Mouse (Mus musculus) adipocyte (in vitro differentiated cells): ENCODE results near the gene Gtf2e1.

Experiments
- DNase-seq: peaks from one replicate; pipeline ENCODE4 v3.0.0-alpha.2; 2016; ENCODE audit warnings: low spot score

Gtf2e1 gene

DNA sequence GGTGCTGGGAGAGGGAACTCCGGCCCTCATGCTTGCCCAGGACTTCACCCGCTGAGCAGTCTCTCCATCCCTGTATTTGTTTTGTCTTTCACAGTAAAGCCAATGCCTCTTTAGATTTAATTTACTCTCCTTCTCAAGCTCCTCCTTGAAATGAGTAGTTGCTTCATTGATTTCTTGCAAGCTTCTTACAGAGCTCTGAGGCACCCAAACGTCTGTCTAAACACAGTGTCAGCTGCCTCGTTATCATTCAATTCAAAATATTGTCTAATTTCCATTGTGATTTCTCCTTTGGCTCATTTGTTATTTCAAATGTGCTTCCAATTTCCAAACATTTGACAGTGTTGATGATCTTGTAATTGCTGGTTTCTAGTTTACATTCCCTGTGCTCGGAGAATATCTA is 6.7 kb upstream of the Gtf2e1 start:
- DNase-seq: no peak

GRCm38 (mm10) chr16:37540776-37541175 is 1.2 kb upstream of the Gtf2e1 start:
- DNase-seq: no peak

DNA sequence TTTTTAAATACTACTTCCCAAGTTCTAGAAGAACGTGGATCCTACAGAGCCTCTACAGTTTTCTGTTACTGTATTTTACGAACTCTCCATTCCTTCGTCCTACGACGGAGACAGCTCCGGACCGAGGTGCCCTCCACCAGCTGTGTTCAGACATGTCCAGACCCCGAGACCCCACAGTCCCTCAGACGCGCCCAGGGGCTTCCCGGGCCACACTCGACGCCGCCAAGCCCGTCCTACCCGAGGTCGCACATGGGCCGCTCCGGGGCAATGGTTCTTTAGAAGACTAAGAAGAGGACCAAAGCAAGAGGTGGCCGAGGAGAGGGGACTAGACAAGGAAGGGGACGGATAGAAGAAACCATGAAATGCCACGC is 364 bp downstream of the Gtf2e1 start:
- no peak for DNase-seq

DNA sequence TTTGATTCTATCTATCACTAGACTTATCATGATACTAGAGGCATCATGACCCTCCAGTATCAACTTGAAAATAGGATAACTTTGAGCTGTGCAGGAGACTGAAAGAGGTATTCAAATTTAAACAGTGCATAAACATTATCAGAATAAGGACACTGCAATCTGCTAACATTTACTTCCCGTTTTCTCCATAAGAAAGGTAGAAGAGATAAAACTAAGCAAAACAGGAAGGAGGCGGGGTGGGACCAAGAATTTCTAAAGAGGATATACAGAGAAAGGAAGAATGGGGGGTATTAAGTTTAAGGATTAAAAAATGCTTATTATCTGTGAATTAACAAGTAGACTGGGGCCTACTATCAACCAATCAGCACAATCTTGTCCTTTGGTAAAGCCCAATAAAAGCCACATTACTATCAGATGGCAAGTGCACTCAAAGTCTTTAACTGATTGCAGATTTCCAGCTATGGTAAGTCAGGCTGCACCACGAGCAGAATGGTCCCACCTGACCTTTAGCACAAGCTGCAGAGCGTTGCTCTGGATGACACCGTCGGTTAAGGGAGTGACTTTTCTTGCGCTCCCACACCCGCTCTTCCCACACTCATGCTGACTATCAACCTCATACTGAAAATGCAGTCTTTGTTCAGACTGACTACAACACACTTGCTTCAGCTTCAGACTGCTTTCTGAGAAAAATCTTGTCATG is 6.1 kb downstream of the Gtf2e1 start:
- DNase-seq: no peak

DNA sequence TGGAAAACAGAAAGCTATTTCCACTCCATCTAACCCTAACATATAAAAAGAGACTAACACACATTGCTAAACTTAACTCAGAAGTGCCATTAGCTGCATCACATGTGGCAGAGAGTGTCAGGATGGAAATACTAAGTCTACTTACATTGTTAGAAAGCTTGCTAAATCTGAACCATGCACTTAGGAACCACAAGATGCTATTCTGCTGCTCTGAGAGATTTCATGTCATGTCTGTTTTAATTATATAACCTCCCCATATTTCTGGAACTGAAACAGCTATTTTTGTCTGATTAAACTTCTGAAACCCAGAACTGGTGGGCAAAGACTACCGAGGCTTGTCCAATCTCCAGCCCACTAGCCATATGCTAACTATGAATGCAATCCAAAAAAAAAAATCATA is 7.5 kb downstream of the Gtf2e1 start:
- no peak for DNase-seq

DNA sequence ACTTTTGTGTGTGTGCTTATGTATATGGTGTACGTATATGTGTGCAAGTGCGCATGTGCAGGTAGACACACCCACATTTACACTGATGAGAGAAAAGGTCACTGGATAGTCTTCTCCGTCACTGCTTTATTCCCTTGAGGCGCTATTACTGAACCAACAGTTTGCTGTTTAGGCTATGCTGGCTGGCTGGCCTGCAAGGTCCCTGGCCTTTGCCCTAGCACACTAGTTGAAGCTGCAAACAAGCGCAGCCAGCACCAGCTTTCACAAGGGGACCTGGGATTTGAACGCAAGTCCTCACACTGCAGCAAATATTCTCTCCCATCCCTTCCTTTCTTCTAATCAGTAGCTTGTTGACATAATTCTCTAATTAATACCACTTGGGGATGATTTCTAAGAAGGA is 9.4 kb downstream of the Gtf2e1 start:
- DNase-seq: peak; percentile 84

DNA sequence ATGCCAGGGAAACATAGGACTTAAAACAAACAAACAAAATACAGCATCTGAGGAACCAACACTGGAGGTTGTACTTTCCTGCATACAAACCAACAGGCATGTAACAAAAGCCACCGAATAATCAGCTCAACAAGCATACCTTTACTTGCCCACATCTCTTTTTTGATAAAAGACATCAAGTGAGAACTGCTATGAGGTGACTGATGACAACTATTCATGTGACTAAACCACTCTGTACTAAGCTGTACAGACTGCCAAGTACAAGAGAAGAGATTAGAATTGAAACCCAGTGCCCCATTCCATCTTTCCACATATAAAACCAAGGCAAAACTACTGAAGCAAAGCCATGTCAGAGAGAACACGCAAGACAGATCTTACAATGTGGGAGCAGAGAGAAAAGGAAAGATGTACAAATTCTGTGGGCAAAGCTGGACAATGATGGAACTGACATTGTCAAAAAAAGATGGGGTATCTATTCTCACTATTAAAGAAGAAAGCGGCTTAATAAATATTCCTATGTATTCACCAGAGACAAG is 12.8 kb downstream of the Gtf2e1 start:
- DNase-seq: no peak

DNA sequence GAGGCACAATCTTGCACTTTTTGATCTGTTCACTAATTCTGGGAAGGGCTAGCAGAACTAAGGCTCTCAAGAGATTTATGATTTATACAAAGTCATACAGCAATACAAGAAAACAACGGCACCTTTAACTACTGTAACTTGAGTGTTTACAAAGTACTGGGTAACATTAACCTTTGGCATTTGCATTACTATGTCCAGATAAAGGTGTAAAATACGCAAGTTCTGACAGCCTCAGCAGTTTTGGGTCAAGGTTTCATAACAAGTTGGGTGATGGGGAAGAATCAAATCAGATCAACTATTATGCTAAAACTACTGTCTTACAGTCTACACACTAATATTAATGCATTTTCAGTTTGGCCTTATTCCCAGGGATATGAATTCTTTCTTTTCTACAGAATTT is 14.5 kb downstream of the Gtf2e1 start:
- DNase-seq: no peak

GRCm38 (mm10) chr16:37522100-37522697 is 17.4 kb downstream of the Gtf2e1 start:
- DNase-seq: no peak

- no peak for DNase-seq
These were observed 19.2 kb downstream of the Gtf2e1 start for GRCm38 (mm10) chr16:37520190-37521040.

- DNase-seq: no peak
These were observed 19.9 kb downstream of the Gtf2e1 start for GRCm38 (mm10) chr16:37519721-37520120.

GRCm38 (mm10) chr16:37518662-37519061 is 20.9 kb downstream of the Gtf2e1 start:
- DNase-seq: no peak

GRCm38 (mm10) chr16:37517596-37518211 is 21.9 kb downstream of the Gtf2e1 start:
- DNase-seq: no peak

- no peak for DNase-seq
These were observed 23.1 kb downstream of the Gtf2e1 start for GRCm38 (mm10) chr16:37516376-37516993.

DNA sequence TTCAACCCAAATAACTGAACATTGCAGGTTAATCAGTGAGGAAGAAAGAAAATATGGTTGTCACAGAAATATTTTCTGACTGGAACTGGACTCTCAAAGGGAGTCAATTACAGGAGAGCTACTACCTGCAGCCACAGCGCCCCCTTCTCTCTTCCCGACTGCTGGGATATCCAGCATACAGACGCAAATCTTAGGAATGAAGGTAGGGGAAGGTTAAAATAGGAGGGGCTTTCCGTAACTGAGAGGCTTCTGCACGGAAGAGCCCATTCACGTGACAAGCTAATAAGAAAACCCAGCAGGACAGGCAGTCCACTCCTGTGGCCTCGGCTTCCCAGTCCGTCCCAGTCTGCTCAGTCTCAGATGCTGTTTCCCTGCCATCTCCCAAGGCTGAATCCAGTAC is 24.9 kb downstream of the Gtf2e1 start:
- no peak for DNase-seq

DNA sequence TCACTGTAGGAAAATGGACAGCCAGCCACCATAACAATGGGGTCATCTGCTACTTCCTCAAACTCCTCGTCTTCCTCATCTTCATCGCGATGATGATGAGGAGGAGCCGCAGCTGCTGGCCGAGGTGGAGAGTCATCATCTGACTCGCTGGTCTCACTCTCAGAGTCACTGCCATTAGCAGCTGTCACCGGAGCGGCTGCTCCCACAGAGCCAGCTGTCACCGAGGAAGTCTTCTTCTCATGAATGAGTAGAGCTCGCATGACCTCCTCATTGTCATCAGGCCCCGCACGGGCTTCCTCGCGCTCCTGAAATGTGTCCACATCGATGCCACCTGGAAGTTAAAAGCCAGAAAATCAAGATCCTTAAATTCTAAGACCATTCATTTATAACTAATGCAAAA is 28.1 kb downstream of the Gtf2e1 start:
- no peak for DNase-seq

GRCm38 (mm10) chr16:37506751-37507150 is 32.8 kb downstream of the Gtf2e1 start:
- DNase-seq: no peak

- DNase-seq: peak; percentile 30
These were observed 35.1 kb downstream of the Gtf2e1 start for GRCm38 (mm10) chr16:37504517-37504916.

DNA sequence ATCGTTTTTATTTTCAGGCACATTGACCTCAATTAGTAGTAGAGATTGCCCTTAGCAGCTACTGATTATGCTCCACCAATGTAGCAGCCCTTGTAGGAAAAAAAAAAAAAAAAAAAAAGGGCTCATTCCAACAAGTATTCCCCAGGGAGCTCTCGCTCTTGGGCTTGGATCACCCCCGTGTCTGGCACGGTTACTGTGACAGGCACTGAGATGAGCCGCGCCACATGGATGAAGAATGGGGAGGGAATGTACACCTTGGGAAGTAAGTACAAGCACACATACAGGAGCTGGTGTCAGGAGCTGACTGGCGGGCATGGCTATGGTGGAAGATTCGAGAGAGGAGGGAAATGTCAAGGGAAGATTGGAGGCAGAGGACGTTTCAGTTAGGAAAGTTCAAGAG is 41.0 kb downstream of the Gtf2e1 start:
- DNase-seq: no peak

DNA sequence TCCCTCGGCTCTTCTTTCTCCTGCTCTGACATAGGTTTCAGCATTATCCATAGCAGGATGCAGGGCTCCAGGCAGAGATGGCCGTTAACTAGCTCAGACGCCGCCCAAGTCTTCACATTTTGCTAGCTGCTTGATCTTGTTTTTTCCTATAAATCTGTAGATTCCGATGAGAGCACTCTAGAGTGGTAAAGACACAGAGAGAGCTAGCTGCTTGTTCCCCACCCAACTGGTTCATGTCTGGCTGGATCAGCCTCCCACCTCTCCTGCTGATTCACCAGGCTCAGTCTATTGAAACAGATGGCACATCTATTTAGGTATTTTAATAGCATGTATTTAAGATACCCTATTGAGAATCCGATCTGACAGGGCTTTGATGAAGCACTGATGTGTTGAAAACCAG is 44.6 kb downstream of the Gtf2e1 start:
- no peak for DNase-seq

- DNase-seq: no peak
These were observed 52.6 kb downstream of the Gtf2e1 start for GRCm38 (mm10) chr16:37486826-37487612.
